Mouse (Mus musculus) lung, postnatal 0 days (tissue): ENCODE data around the gene Fzd4. TPM values are rescaled to one million over a fixed set of nuclear protein-coding genes. Genes with fewer than 3 reads are reported as not detected.

ENCODE experiments used
- ATAC-seq: fragments of 200-750 bp; cut with Nextera tagmentation; 2 replicates; pipeline ENCODE4 v1.8.0; 2017; ENCODE audit warnings: moderate library complexity
- DNase-seq: peaks from one replicate; pipeline ENCODE4 v3.0.0-alpha.2; 2016; ENCODE audit warnings: low spot score
- H3K27ac ChIP-seq: fragments of 300-500 bp; sonication (generic); 2 replicates; pipeline ENCODE4 v1.5.1; 2014; ENCODE audit warnings: antibody characterized with exemption, mild to moderate bottlenecking, low read length, mixed read lengths
- H3K27me3 ChIP-seq: fragments of 300-500 bp; sonication (generic); replicated peaks from 2 replicates; pipeline ENCODE4 v1.6.1; 2014; ENCODE audit warnings: low read length, mixed read lengths; ENCODE audit not compliant: insufficient read depth
- H3K36me3 ChIP-seq: fragments of 300-500 bp; sonication (generic); 2 replicates; pipeline ENCODE4 v1.6.1; 2014; ENCODE audit warnings: low read length, mixed read lengths; ENCODE audit not compliant: insufficient read depth
- H3K4me1 ChIP-seq: fragments of 300-500 bp; sonication (generic); 2 replicates; pipeline ENCODE4 v1.6.1; 2014; ENCODE audit warnings: antibody characterized with exemption, low read depth, low read length, mixed read lengths; ENCODE audit not compliant: insufficient read depth
- H3K4me2 ChIP-seq: fragments of 300-500 bp; sonication (generic); replicated peaks from 2 replicates; pipeline ENCODE4 v1.6.1; 2014; ENCODE audit warnings: low read depth, mild to moderate bottlenecking, low read length, moderate library complexity, mixed read lengths
- H3K4me3 ChIP-seq: fragments of 300-500 bp; sonication (generic); 2 replicates; pipeline ENCODE4 v1.5.1; 2014; ENCODE audit warnings: low read depth, low read length
- H3K9ac ChIP-seq: fragments of 300-500 bp; sonication (generic); replicated peaks from 2 replicates; pipeline ENCODE4 v1.6.1; 2014; ENCODE audit warnings: low read depth, mild to moderate bottlenecking
- H3K9me3 ChIP-seq: fragments of 300-500 bp; sonication (generic); 2 replicates; pipeline ENCODE4 v1.6.1; 2016; ENCODE audit warnings: low read length, mixed read lengths
- CTCF ChIP-seq: IDR thresholded peaks from 2 replicates; pipeline ENCODE4 v1.5.1; 2016; ENCODE audit warnings: antibody characterized with exemption, mild to moderate bottlenecking
- EP300 ChIP-seq: IDR thresholded peaks from 2 replicates; pipeline ENCODE4 v1.6.1; 2016; ENCODE audit warnings: antibody characterized with exemption, mild to moderate bottlenecking, control low read depth
- WGBS: fragments of 180-500 bp; shearing (Covaris S2); extraction: QIAGEN DNeasy Blood & Tissue Kit; methylation state at CpG from one replicate; pipeline ENCODE4 v1.1.7; 2014; 5-methylcytosine and 5-hydroxymethylcytosine counted together
- polyA plus RNA-seq: library from polyadenylated mRNA; unstranded; fragments of >200 nt; fragmentation: Nextera tagmentation; extraction: Ambion mirVana; gene quantifications from 2 replicates; pipeline ENCODE4 v1.2.1, GENCODE M21; 2015

The Fzd4 gene
- polyA plus RNA-seq, 1 experiment from 2014 or later = 14.3 TPM

DNA sequence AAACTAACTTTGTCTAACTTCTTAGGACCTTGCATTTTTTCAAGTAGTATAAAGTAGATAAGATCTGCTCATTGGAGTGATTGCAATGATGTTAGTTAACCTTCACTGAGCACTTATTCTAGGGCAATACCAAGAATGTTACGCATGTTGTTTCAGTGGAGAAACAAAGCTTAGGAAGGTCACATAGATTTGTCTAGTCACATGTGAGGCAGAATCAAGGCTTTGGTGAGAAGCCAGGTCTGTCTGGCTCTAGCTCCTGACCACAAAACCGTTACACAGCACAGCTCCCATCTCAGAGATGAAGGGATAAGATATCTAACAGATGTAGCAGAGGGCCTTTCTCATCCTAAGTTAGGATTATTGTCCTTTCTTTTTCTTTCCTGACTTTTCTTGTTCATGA is 13.5 kb upstream of the Fzd4 start:
- Histone ChIP-seq H3K4me1 (0 out of 2 replicates have a peak, but pooled peaks cover 3% of the 10 kb centered on the region), H3K9me3 (no peaks in the 10 kb centered on the region), H3K27me3 (no peaks in the 10 kb centered on the region), H3K4me3 (no peak overlapping the region), H3K27ac (no peak overlapping the region), H3K4me2 (no peak overlapping the region), H3K9ac (no peak overlapping the region), H3K36me3 (no peaks in the 10 kb centered on the region)
- TF ChIP-seq CTCF (no peak), EP300 (no peak)
- WGBS = 51% methylated on average over 2 of the region's 2 CpGs
- DNase-seq (no peak), ATAC-seq (no peak)

- no peak for DNase-seq
- ATAC-seq = no peak
Measured at GRCm38 (mm10) chr7:89391281-89391680, 12.9 kb upstream of the Fzd4 start.

GRCm38 (mm10) chr7:89391831-89392230 is 12.3 kb upstream of the Fzd4 start:
- Histone ChIP-seq H3K4me1 (0 out of 2 replicates have a peak, but pooled peaks cover 3% of the 10 kb centered on the region), H3K4me2 (no peak overlapping the region), H3K36me3 (no peaks in the 10 kb centered on the region), H3K9me3 (no peaks in the 10 kb centered on the region), H3K4me3 (no peak overlapping the region), H3K9ac (no peak overlapping the region), H3K27me3 (no peaks in the 10 kb centered on the region), H3K27ac (no peak overlapping the region)
- ATAC-seq (no peak), DNase-seq (no peak)
- WGBS = 55% methylated on average over 4 of the region's 4 CpGs
- no peak for TF ChIP-seq CTCF
- TF ChIP-seq EP300 = no peak

More at GRCm38 (mm10) chr7:89391281-89391680, 12.9 kb upstream of the Fzd4 start:
- Histone ChIP-seq H3K9me3 (no peaks in the 10 kb centered on the region), H3K4me3 (no peak overlapping the region), H3K4me1 (0 out of 2 replicates have a peak, but pooled peaks cover 3% of the 10 kb centered on the region), H3K27me3 (no peaks in the 10 kb centered on the region), H3K36me3 (no peaks in the 10 kb centered on the region), H3K9ac (no peak overlapping the region), H3K4me2 (no peak overlapping the region), H3K27ac (no peak overlapping the region)
- 86% methylated on average over 3 of the region's 3 CpGs for WGBS
- TF ChIP-seq CTCF (no peak), EP300 (no peak)

DNA sequence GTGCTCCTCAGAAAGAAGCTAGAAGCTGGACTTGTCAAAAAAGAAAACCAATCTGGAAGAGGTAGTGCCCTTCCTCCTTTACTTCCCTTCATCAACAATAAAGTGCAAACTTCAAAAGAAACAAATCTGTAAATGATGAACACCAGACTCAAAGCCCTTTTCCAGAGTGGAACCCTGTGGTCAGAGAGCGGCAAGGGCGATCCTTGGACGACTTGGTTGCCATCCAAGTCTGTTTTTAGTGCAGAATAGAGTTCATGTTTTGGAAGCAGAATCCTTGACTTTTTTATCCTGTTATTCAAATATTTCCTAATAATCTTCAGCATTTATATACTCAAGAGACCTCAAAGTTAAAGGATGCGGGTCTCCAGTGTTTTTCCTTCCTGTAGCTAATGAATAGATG is 11.8 kb upstream of the Fzd4 start:
- Histone ChIP-seq H3K27me3 (no peaks in the 10 kb centered on the region), H3K9ac (no peak overlapping the region), H3K36me3 (no peaks in the 10 kb centered on the region), H3K27ac (no peak overlapping the region), H3K4me2 (no peak overlapping the region), H3K9me3 (no peaks in the 10 kb centered on the region), H3K4me3 (no peak overlapping the region), H3K4me1 (0 out of 2 replicates have a peak, but pooled peaks cover 3% of the 10 kb centered on the region)
- DNase-seq = no peak
- TF ChIP-seq CTCF = no peak
- TF ChIP-seq EP300 = no peak
- no peak for ATAC-seq
- WGBS = 65% methylated on average over 4 of the region's 4 CpGs

DNA sequence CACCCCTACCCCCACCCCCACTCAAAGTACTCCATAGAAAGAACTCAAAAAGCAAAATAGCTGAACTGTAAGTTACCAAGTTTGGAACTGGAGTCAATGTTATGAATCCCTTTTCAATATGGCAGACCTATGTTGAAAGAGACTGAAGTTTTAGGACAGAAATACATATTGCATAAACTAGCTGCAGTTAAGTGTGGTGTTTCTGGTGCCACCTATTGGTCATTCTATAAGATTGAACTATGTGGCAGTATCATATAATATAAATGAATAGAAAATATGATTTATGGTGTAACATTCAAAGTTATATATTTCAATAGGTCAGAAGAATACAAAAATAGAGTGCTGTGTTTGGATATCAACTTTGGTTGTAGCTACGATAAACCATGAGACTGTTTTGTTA is 11.3 kb upstream of the Fzd4 start:
- Histone ChIP-seq H3K9ac (no peak overlapping the region), H3K27me3 (no peaks in the 10 kb centered on the region), H3K4me1 (0 out of 2 replicates have a peak, but pooled peaks cover 3% of the 10 kb centered on the region), H3K4me3 (no peak overlapping the region), H3K4me2 (no peak overlapping the region), H3K36me3 (no peaks in the 10 kb centered on the region), H3K27ac (no peak overlapping the region), H3K9me3 (no peaks in the 10 kb centered on the region)
- DNase-seq = peak; percentile 48
- WGBS = 100% methylated on average over 1 of the region's 1 CpGs
- ATAC-seq = no peak
- peak; percentile 46 for TF ChIP-seq CTCF
- TF ChIP-seq EP300 = no peak

DNA sequence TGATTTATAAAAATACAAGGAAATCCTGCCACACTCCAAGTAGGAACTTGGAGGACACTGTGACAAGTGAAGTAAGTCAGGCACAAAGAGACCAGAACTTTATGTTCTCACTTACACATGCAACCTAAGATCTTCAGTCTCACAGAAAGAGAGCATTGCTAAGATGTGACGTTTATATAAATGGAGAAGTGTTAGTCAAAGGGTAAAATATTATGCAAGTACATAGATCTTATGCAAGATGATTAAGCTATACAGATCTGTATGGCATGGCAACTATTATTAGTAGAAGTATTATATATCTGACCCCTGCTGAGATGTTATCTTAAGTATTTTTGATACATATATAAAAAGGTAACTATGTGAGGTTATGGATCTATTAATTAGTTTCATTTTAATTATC is 8.8 kb upstream of the Fzd4 start:
- TF ChIP-seq EP300 = no peak
- H3K4me3 ChIP-seq = no peak overlapping the region

GRCm38 (mm10) chr7:89396386-89396785 is 7.8 kb upstream of the Fzd4 start:
- WGBS = 72% methylated on average over 8 of the region's 8 CpGs
- Histone ChIP-seq H3K27me3 (no peaks in the 10 kb centered on the region), H3K4me2 (no peak overlapping the region), H3K27ac (no peak overlapping the region), H3K36me3 (no peaks in the 10 kb centered on the region), H3K9ac (no peak overlapping the region), H3K4me1 (no peaks in the 10 kb centered on the region), H3K4me3 (no peak overlapping the region), H3K9me3 (no peaks in the 10 kb centered on the region)
- TF ChIP-seq EP300 (no peak), CTCF (no peak)
- ATAC-seq (no peak), DNase-seq (no peak)

More for the DNA sequence above, 8.8 kb upstream of the Fzd4 start:
- Histone ChIP-seq H3K4me2 (no peak overlapping the region), H3K27ac (no peak overlapping the region), H3K9ac (no peak overlapping the region), H3K4me1 (no peaks in the 10 kb centered on the region), H3K9me3 (no peaks in the 10 kb centered on the region), H3K36me3 (no peaks in the 10 kb centered on the region), H3K27me3 (no peaks in the 10 kb centered on the region)
- 64% methylated on average over 1 of the region's 1 CpGs for WGBS
- DNase-seq (no peak), ATAC-seq (no peak)
